Mouse (Mus musculus): ENCODE data around the gene Reep3.
"Not testable (repeated sequence)": the region's sequence is repeated elsewhere in the genome, so short reads cannot be mapped to it uniquely, and the experiment has no call there.

Gene Reep3

DNA sequence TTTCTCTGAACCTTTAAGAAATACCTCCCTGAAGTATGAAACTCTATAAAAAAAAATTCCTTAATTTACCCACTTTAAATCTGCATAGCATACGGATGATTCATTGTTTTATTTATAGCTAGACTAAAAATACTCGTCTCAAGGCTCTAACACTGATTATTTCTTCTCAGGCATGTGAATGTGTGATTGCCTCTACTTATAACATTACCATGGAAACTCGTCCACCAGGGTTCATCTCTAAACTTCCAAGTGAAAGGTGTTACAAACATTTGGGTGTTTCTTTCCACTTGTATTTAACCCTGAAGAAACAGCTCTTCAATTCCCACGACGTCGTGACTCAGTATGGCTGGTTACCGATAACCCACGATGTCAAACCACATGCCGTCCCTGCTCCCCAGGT is 73.7 kb downstream of the Reep3 start:
- DNase-seq (ENCODE audit: inconsistent age in 2 of 2, low spot score in 1 of 2): no peak

DNA sequence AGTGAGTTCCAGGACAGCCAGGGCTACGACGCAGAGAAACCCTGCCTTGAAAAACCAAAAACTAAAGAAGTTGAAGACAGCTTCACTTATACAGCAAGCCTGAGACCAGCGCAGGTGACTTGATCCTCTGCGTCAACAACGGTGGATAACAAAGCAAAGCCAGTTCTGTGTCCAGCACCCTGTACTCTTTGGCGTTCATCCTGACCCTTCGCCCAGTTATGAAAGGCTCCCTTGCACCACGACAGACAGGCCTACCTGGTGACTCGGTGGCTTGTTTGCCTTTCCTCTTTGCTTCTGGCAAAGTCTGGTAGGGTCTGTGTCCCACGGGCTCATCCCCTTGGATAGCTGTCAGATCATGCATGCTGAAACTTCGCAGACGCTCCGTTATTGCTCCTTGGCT is 75.3 kb downstream of the Reep3 start:
- DNase-seq (ENCODE audit: inconsistent age in 2 of 2, low spot score in 1 of 2): no peak

- DNase-seq (ENCODE audit: inconsistent age in 2 of 2, low spot score in 1 of 2): peak in 1 of 2 experiments; percentile 43
These were observed 77.9 kb downstream of the Reep3 start for GRCm38 (mm10) chr10:67018875-67019274.

GRCm38 (mm10) chr10:67017891-67018290 is 78.9 kb downstream of the Reep3 start:
- DNase-seq (ENCODE audit: inconsistent age in 2 of 2, low spot score in 1 of 2): no peak

GRCm38 (mm10) chr10:67017315-67017714 is 79.4 kb downstream of the Reep3 start:
- no peak for DNase-seq (ENCODE audit: inconsistent age in 2 of 2, low spot score in 1 of 2)

DNA sequence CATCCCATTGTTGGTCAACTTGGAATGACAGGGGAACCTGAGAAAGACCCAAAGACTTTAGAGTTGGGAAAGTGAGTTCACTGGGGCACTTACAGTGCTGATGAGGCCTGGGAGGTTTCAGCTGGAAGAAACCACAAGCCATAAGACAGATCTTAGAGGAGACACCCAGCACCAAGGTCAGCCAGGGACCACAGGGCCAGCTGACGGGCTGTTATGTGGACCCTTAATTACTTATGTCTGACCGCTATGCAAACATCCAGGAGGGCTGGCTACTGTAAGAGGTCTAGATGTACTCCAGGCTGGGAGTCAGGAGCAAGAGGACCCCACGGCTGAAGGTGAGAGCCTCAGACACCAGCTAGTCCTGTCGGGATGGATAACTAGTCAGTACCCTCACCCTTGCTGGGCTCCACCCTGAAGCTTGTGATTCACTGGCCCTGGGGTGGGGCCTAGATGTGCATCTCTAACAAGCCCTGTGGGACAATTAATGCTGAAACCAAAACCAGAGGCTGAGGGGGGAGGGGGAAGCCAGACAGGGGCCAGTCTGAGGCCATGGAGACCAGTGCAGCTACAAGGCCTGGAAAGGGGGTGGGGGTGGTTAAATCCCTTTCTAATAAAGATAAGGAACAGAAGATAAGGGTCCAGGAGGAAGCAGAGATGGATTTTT is 80.0 kb downstream of the Reep3 start:
- DNase-seq (ENCODE audit: inconsistent age in 2 of 2, low spot score in 1 of 2): no peak

- DNase-seq (ENCODE audit: inconsistent age in 2 of 2, low spot score in 1 of 2): no peak
These were observed 82.0 kb downstream of the Reep3 start for GRCm38 (mm10) chr10:67014746-67015145.

GRCm38 (mm10) chr10:67010521-67010920 is 86.2 kb downstream of the Reep3 start:
- DNase-seq (ENCODE audit: inconsistent age in 2 of 2, low spot score in 1 of 2): no peak

GRCm38 (mm10) chr10:67004527-67005042 is 92.2 kb downstream of the Reep3 start:
- DNase-seq (ENCODE audit: inconsistent age in 2 of 2, low spot score in 1 of 2): peak in 1 of 2 experiments; percentile 62

DNA sequence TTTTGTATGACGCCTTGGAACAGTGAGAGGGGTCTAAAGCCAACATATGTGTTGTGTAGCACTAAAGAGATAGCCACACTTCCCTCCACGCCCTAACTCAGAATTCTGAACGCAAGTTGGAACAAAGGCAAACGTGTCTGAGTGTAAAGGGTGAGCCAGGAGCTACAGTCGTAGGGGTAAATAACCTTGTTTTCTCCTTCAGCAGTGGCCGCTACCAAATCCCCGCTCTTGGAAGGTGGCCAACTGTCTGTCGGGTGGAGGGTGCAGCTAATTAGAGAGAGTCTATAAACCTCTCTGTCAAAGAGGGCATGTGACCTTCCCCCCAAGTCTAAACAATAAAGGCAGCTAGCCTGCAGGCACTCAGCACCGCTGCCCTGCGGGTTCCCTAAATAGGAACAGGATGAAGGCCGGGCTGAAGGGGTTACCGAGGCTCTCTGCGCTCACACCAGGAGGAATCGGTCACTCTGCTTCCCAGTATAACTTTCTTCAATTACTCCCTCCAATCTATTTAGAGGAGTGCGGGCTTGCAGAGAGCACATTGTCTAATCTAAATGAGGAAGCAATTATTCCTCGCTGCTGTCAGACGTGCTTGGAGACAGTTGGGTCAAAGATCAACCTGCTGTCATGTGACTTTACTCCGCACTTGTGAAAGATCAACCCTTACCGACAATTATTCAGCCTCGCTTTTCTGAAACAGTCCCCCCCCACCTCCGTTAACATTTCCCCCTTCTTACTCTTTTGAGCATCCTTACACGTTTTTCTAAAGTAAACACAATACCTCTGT is 92.8 kb downstream of the Reep3 start:
- DNase-seq (ENCODE audit: inconsistent age in 2 of 2, low spot score in 1 of 2): peak; percentile 50 to 83

- peak; percentile 30 to 73 for DNase-seq (ENCODE audit: inconsistent age in 2 of 2, low spot score in 1 of 2)
These were observed 93.6 kb downstream of the Reep3 start for GRCm38 (mm10) chr10:67003009-67003742.

DNA sequence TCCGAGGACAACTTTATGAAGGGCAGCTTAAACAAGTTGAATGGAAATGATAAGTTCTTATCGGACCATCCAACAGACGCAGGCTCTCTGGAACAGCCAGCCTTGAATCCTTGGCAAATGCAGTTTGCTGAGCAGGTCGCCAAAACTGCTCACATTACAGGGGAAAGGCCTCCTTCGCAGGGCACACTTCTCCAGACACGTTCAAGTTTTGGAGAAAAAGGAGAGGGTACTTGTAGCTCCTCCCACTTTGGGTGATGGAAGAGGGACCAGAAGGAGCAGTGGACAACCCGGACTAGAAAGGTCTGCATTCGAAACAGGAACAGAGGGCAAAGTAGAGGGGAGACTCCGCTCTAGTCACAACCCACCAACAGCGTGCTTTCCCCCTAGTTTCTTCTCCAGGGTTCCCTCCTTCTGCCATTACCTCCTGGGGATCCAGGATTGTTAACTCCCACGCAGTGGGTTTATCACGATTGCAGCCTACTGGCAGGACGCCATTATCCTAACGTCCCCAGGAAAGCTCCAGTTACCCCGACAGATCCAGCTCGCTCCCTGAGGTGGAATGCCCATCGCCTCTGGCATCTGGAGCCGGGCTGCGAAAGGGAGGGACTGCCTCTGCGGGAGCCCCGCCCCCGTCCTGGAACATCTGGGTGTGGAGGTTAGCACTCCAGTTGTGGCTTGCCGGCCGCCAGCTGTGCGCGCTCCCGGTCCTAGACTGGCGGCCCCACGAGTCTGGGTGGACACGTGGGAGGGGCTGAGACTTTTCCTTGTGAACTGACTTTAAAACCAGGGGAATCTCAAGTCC is 94.3 kb downstream of the Reep3 start:
- peak; percentile 82 to 90 for DNase-seq (ENCODE audit: inconsistent age in 2 of 2, low spot score in 1 of 2)

DNA sequence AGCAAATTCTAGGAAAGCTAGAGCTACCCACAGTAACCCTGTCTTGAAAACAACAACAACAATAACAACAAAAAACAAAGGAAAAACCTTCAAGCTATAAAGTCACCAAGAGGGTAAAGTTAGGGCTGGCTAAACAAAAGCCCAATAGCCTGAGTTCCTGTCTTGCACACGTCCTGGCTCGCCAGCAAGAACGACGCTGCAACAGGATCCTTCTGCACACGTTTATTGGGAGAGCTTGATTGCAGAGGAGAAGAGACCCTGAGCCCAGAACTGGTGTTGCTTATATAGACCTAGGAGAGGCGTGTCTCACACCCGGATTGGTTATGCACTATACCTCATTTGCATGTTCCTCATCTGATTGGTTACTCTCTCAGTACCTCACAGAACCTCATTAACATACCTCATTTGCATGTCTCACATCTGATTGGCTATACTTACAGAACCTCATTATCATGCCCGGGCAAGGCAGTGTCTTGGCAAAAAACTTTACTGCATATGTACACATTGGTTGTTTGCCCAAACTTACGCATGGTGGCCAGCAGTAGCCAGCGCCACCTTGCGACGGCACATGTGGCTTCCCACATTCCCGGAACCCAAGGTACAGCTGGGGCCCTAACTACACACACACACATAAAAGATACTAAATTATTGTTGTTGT is 95.7 kb downstream of the Reep3 start:
- not testable (repeated sequence) for DNase-seq (ENCODE audit: inconsistent age in 2 of 2, low spot score in 1 of 2)

DNA sequence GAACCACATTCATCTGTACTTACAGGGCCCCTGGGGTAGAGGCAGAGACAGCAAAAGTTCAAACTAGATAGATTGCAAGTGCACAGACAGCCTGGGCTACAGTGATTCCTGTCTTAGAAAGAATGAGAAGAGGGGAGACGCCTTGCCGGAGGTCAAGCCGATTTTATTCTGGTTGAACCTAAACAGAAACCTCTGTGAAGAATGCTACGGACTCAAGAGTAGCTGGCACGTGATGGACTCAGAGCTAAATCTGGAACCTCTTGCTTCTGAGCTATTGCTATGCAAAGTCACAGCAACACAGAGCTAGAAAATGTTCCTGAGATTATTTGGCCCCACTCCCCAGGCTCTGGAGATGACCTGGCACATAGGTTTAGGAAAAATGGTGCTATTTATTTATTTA is 96.6 kb downstream of the Reep3 start:
- DNase-seq (ENCODE audit: inconsistent age in 2 of 2, low spot score in 1 of 2): no peak

- no peak for DNase-seq (ENCODE audit: inconsistent age in 2 of 2, low spot score in 1 of 2)
These were observed 98.0 kb downstream of the Reep3 start for GRCm38 (mm10) chr10:66998770-66999169.

DNA sequence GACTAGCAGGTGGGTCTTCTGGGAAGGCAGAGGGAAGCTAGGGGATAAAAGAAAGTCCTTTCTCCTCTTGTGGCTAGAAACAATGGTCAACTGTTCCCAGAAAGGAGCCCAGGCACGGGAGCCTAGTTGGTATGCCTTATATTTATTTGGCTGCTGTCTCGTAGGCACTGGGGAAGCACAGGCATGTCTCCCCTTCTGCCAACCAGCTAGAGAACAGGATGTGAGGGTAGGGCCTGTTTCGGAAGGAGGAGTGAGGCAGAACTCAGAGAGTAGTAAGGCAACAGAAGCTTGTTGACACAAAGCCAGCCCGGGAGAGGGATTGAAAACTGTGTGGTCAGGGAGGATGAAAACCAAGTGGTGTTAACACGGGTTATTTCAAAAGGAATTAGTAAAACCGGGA is 101.6 kb downstream of the Reep3 start:
- DNase-seq (ENCODE audit: inconsistent age in 2 of 2, low spot score in 1 of 2): no peak

GRCm38 (mm10) chr10:66994469-66994868 is 102.3 kb downstream of the Reep3 start:
- peak; percentile 49 to 65 for DNase-seq (ENCODE audit: inconsistent age in 2 of 2, low spot score in 1 of 2)

GRCm38 (mm10) chr10:66992591-66992990 is 104.2 kb downstream of the Reep3 start:
- DNase-seq (ENCODE audit: inconsistent age in 2 of 2, low spot score in 1 of 2): no peak

DNA sequence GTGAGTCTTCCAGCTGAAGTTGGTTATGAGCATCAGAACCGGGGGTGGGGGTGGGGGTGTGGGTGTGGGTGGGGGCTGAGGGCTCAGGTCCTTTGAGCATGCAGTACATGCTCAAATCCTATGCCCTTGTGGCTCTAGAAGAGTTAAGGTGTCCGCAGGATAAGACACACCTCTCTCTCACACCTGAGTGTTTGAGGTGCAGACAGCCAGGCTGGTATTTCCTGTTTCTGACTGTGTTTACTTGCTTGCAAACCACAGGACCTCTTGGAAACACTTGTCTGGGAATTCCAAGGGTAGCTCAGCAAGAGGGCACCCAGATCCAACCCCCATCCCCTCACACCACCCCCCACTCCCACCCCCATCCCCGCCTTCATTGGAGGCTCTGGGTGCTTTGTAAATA is 106.2 kb downstream of the Reep3 start:
- DNase-seq (ENCODE audit: inconsistent age in 2 of 2, low spot score in 1 of 2): no peak

GRCm38 (mm10) chr10:66983043-66983442 is 113.7 kb downstream of the Reep3 start:
- no peak for DNase-seq (ENCODE audit: inconsistent age in 2 of 2, low spot score in 1 of 2)
